Mouse (Mus musculus): ENCODE results near the gene Dennd1a. TPM values are rescaled to one million over a fixed set of nuclear protein-coding genes. Genes with fewer than 3 reads are reported as not detected.
A peak's percentile ranks its signal among the peaks of the same experiment; 100 is the strongest.

Gene Dennd1a
- polyA plus RNA-seq, 1 experiment from 2014 or later, result 12.2 TPM

- ATAC-seq (ENCODE audit: insufficient number of reproducible peaks, insufficient read depth, low FRiP score, low read depth), result 0 out of 2 replicates have a peak, but pooled peaks have one; percentile 16
Observed at GRCm38 (mm10) chr2:37788176-37788962, 498.8 kb downstream of the Dennd1a start.

GRCm38 (mm10) chr2:37786461-37786860 is 500.7 kb downstream of the Dennd1a start:
- peak overlapping the region; percentile 31 for H3K4me3 ChIP-seq (ENCODE audit: low read depth, low read length)

More at GRCm38 (mm10) chr2:37788176-37788962, 498.8 kb downstream of the Dennd1a start:
- Histone ChIP-seq H3K4me1 (ENCODE audit: control insufficient read depth, insufficient read depth, low read length) (0 out of 2 replicates have a peak, but pooled peaks cover 2% of the 10 kb centered on the region), H3K9ac (replicated peaks; ENCODE audit: low read depth, low read length) (no peak overlapping the region), H3K27ac (ENCODE audit: low read length) (no peak overlapping the region), H3K4me2 (replicated peaks; ENCODE audit: low read depth, low read length) (no peak overlapping the region), H3K4me3 (ENCODE audit: low read depth, low read length) (no peak overlapping the region), H3K9me3 (ENCODE audit: control insufficient read depth, low read depth, low read length) (no peaks in the 10 kb centered on the region), H3K36me3 (ENCODE audit: control insufficient read depth, insufficient read depth, low read length) (no peaks in the 10 kb centered on the region), H3K27me3 (ENCODE audit: control insufficient read depth, insufficient read depth, low read length) (no peaks in the 10 kb centered on the region)
- 58% methylated on average over 7 of the region's 7 CpGs for WGBS

GRCm38 (mm10) chr2:37784473-37784872 is 502.7 kb downstream of the Dennd1a start:
- Histone ChIP-seq H3K27ac (ENCODE audit: low read length) (peak overlapping the region; percentile 27; the same call in 1 of the 2 replicates), H3K9ac (replicated peaks; ENCODE audit: low read depth, low read length) (no peak overlapping the region), H3K4me3 (ENCODE audit: low read depth, low read length) (no peak overlapping the region), H3K4me2 (replicated peaks; ENCODE audit: low read depth, low read length) (no peak overlapping the region), H3K4me1 (ENCODE audit: control insufficient read depth, insufficient read depth, low read length) (peaks cover 16% of the 10 kb centered on the region; the same call in 1 of the 2 replicates), H3K36me3 (ENCODE audit: control insufficient read depth, insufficient read depth, low read length) (no peaks in the 10 kb centered on the region), H3K27me3 (ENCODE audit: control insufficient read depth, insufficient read depth, low read length) (no peaks in the 10 kb centered on the region), H3K9me3 (ENCODE audit: control insufficient read depth, low read depth, low read length) (no peaks in the 10 kb centered on the region)
- 58% methylated on average over 5 of the region's 5 CpGs for WGBS
- ATAC-seq (ENCODE audit: insufficient number of reproducible peaks, insufficient read depth, low FRiP score, low read depth), result no peak

More at GRCm38 (mm10) chr2:37786461-37786860, 500.7 kb downstream of the Dennd1a start:
- peak overlapping the region; percentile 49 for H3K4me2 ChIP-seq (replicated peaks; ENCODE audit: low read depth, low read length)
- no peaks in the 10 kb centered on the region for H3K9me3 ChIP-seq (ENCODE audit: control insufficient read depth, low read depth, low read length)
- no peaks in the 10 kb centered on the region for H3K27me3 ChIP-seq (ENCODE audit: control insufficient read depth, insufficient read depth, low read length)
- H3K9ac ChIP-seq (replicated peaks; ENCODE audit: low read depth, low read length), result no peak overlapping the region
- no peak for ATAC-seq (ENCODE audit: insufficient number of reproducible peaks, insufficient read depth, low FRiP score, low read depth)
- WGBS, result 25% methylated on average over 52 of the region's 52 CpGs
- no peaks in the 10 kb centered on the region for H3K36me3 ChIP-seq (ENCODE audit: control insufficient read depth, insufficient read depth, low read length)
- 0 out of 2 replicates have a peak, but pooled peaks cover 2% of the 10 kb centered on the region for H3K4me1 ChIP-seq (ENCODE audit: control insufficient read depth, insufficient read depth, low read length)
- no peak overlapping the region for H3K27ac ChIP-seq (ENCODE audit: low read length)

DNA sequence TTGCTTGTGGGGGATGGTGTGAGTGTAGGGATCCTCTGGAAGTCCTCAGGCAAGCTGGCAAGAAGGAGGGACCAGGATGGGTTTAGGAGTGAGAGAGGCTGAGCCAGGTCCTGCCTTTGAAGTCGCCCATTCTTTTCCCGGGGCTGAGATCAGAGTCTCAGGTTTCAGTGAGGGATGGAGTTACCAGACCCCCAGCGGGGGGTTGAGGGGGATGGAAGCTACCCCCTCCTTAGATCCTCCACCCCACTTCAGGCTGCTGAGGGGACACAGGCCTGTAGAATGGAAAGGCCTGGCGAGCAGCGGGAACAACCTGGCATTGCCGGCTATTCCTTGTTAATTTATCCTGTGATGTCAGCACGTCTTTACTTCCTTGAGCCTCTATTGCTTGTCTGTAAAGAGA is 505.2 kb downstream of the Dennd1a start:
- no peaks in the 10 kb centered on the region for H3K36me3 ChIP-seq (ENCODE audit: control insufficient read depth, insufficient read depth, low read length)
- no peaks in the 10 kb centered on the region for H3K9me3 ChIP-seq (ENCODE audit: control insufficient read depth, low read depth, low read length)
- no peak overlapping the region for H3K27ac ChIP-seq (ENCODE audit: low read length)
- no peak overlapping the region for H3K4me2 ChIP-seq (replicated peaks; ENCODE audit: low read depth, low read length)
- no peak overlapping the region for H3K9ac ChIP-seq (replicated peaks; ENCODE audit: low read depth, low read length)
- H3K27me3 ChIP-seq (ENCODE audit: control insufficient read depth, insufficient read depth, low read length), result no peaks in the 10 kb centered on the region
- H3K4me3 ChIP-seq (ENCODE audit: low read depth, low read length), result no peak overlapping the region
- peaks cover 16% of the 10 kb centered on the region; the same call in 1 of the 2 replicates for H3K4me1 ChIP-seq (ENCODE audit: control insufficient read depth, insufficient read depth, low read length)
- WGBS, result 22% methylated on average over 7 of the region's 7 CpGs
- ATAC-seq (ENCODE audit: insufficient number of reproducible peaks, insufficient read depth, low FRiP score, low read depth), result no peak

DNA sequence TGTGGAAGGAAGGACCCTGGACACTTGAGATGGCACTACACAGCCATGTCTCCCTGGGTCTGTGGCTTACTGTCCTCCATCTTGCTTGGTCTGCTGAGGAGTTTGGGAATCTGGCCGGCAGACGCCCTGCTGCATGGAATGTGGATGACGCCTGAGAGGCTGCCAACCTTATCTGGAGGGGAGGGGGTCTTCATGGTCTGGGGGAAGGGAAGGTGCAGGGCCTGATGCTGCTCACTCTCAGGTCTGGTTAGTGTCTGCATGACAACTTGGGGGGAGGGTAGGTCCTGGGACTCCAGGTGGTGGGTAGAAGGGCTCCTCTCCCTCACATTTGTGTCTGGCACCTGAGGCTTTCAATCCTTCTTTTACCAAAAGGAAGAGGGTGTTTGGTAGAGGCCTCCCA is 505.8 kb downstream of the Dennd1a start:
- H3K4me1 ChIP-seq (ENCODE audit: control insufficient read depth, insufficient read depth, low read length), result peaks cover 16% of the 10 kb centered on the region; the same call in 1 of the 2 replicates
- WGBS, result 28% methylated on average over 3 of the region's 3 CpGs
- no peaks in the 10 kb centered on the region for H3K27me3 ChIP-seq (ENCODE audit: control insufficient read depth, insufficient read depth, low read length)
- no peaks in the 10 kb centered on the region for H3K36me3 ChIP-seq (ENCODE audit: control insufficient read depth, insufficient read depth, low read length)
- no peak overlapping the region for H3K9ac ChIP-seq (replicated peaks; ENCODE audit: low read depth, low read length)
- H3K4me3 ChIP-seq (ENCODE audit: low read depth, low read length), result no peak overlapping the region
- H3K27ac ChIP-seq (ENCODE audit: low read length), result no peak overlapping the region; the same call in 1 of the 2 replicates
- no peak for ATAC-seq (ENCODE audit: insufficient number of reproducible peaks, insufficient read depth, low FRiP score, low read depth)
- no peaks in the 10 kb centered on the region for H3K9me3 ChIP-seq (ENCODE audit: control insufficient read depth, low read depth, low read length)
- no peak overlapping the region for H3K4me2 ChIP-seq (replicated peaks; ENCODE audit: low read depth, low read length)

DNA sequence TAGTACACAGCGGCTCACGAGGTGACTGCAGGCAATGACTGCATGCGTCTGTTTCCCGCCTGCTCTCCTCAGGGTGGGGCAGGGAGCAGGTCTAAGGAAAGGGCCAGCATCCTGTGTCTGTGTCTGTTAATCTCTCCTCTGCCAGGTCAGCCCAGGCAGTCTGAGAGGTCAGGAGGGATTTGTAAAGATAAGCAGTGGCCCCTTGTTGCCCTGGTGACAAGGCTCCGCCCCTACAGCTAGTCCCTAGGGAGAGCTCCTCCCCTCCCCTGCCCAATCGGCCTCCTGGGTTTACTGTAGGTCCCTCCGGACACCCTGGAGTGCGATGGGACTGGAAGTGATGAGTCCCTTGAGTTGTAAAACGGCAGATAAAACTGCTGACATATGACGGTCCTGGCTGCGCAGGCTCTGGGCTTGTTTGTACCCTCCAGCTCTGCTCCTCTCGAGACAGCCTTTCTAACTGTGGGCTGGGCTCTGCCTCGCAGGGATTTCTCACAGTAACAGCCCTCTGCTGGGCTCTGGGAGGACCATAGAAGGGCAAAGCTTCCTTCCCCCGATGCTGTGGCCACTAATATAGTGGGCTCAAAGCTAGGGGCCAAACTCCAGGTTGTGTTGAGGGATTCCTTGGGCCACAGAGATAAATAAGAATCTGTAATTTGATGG is 506.8 kb downstream of the Dennd1a start:
- ATAC-seq (ENCODE audit: insufficient number of reproducible peaks, insufficient read depth, low FRiP score, low read depth), result peak; percentile 43; the same call in 1 of the 2 replicates
- Histone ChIP-seq H3K9me3 (ENCODE audit: control insufficient read depth, low read depth, low read length) (no peaks in the 10 kb centered on the region), H3K4me2 (replicated peaks; ENCODE audit: low read depth, low read length) (peak overlapping the region; percentile 47), H3K9ac (replicated peaks; ENCODE audit: low read depth, low read length) (no peak overlapping the region), H3K27ac (ENCODE audit: low read length) (no peak overlapping the region), H3K4me1 (ENCODE audit: control insufficient read depth, insufficient read depth, low read length) (peaks cover 22% of the 10 kb centered on the region; the same call in 1 of the 2 replicates), H3K36me3 (ENCODE audit: control insufficient read depth, insufficient read depth, low read length) (no peaks in the 10 kb centered on the region), H3K4me3 (ENCODE audit: low read depth, low read length) (peak overlapping the region; percentile 5; the same call in 1 of the 2 replicates), H3K27me3 (ENCODE audit: control insufficient read depth, insufficient read depth, low read length) (no peaks in the 10 kb centered on the region)
- WGBS, result 3% methylated on average over 14 of the region's 14 CpGs

DNA sequence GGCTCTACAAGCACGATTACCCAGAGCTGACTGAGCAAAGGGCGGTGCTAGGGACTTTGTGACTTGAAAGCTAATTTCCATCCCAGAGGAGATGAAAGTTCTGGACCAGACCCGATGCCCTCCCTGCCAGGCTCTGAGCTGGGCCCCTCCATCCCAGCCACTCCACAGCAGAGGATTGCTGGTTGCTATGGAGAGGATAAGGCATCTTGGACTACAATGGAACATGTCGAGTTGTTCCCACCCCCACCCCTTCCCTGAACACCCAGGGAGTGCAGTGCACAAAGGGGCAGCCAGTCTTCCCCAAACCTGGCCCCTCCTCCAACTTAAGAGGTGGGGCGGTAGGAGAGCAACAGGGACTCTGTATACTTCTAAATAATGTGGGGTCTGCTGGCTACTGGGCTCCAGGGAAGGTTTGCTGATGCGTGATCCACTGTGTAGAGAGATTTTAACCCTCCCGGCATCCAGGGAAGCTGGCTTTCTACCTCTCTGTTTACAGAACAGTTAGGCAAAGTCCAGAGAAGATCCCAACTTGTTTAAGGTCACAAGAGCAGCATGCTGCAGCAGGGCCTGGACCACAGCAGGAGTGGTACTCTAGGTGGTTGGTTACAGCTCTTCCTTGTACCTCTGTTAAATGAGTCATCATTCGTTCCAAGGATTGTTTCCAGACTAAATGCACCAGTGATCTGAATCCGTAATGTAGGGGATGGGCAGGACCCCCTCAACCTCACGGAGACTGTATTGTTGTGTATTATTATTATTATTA is 509.1 kb downstream of the Dennd1a start:
- no peak overlapping the region for H3K9ac ChIP-seq (replicated peaks; ENCODE audit: low read depth, low read length)
- H3K9me3 ChIP-seq (ENCODE audit: control insufficient read depth, low read depth, low read length), result no peaks in the 10 kb centered on the region
- no peak overlapping the region for H3K4me3 ChIP-seq (ENCODE audit: low read depth, low read length)
- peaks cover 22% of the 10 kb centered on the region; the same call in 1 of the 2 replicates for H3K4me1 ChIP-seq (ENCODE audit: control insufficient read depth, insufficient read depth, low read length)
- H3K27ac ChIP-seq (ENCODE audit: low read length), result no peak overlapping the region
- no peaks in the 10 kb centered on the region for H3K27me3 ChIP-seq (ENCODE audit: control insufficient read depth, insufficient read depth, low read length)
- WGBS, result 35% methylated on average over 10 of the region's 10 CpGs
- H3K4me2 ChIP-seq (replicated peaks; ENCODE audit: low read depth, low read length), result no peak overlapping the region
- H3K36me3 ChIP-seq (ENCODE audit: control insufficient read depth, insufficient read depth, low read length), result no peaks in the 10 kb centered on the region
- ATAC-seq (ENCODE audit: insufficient number of reproducible peaks, insufficient read depth, low FRiP score, low read depth), result no peak

Data from stomach, embryonic 14.5 days (tissue).